Mouse (Mus musculus) myocyte (in vitro differentiated cells): ENCODE data around the gene Scn2a. TPM values are rescaled to one million over a fixed set of nuclear protein-coding genes. Genes with fewer than 3 reads are reported as not detected.

Source experiments
- H3K27me3 ChIP-seq: one replicate; pipeline ENCODE4 v1.6.1; 2011; ENCODE audit not compliant: control insufficient read depth, insufficient read depth, insufficient read length
- H3K36me3 ChIP-seq: one replicate; pipeline ENCODE4 v1.6.1; 2011; ENCODE audit not compliant: control insufficient read depth, insufficient read depth
- H3K4me2 ChIP-seq: one replicate; pipeline ENCODE4 v1.6.1; 2011; ENCODE audit warnings: low read depth, control low read depth
- H3K4me3 ChIP-seq: one replicate; pipeline ENCODE4 v1.5.1; 2011; ENCODE audit warnings: mild to moderate bottlenecking, control low read depth, moderate library complexity
- H3K79me2 ChIP-seq: one replicate; pipeline ENCODE4 v1.6.1; 2011; ENCODE audit not compliant: control insufficient read depth, insufficient read depth
- H3ac ChIP-seq: one replicate; pipeline ENCODE4 v1.6.1; 2011; ENCODE audit not compliant: control insufficient read depth, insufficient read length
- CEBPB ChIP-seq: IDR thresholded peaks from 2 replicates; pipeline ENCODE4 v1.6.1; 2011; ENCODE audit warnings: mild to moderate bottlenecking, moderate library complexity; ENCODE audit not compliant: poor library complexity, insufficient read depth, severe bottlenecking
- E2F4 ChIP-seq: IDR thresholded peaks from one replicate; pipeline ENCODE4 v1.6.1; 2011; ENCODE audit warnings: mild to moderate bottlenecking, control low read depth, moderate library complexity; ENCODE audit not compliant: insufficient read depth
- MAX ChIP-seq: IDR thresholded peaks from one replicate; pipeline ENCODE4 v1.6.1; 2011; ENCODE audit warnings: low read depth, mild to moderate bottlenecking, control low read depth
- MYOD1 ChIP-seq, 3 experiments: IDR thresholded peaks; one replicate each; pipeline ENCODE4 v1.6.1; 2011; ENCODE audit warnings: control low read depth in 2 of 3, low read depth in 2 of 3, mild to moderate bottlenecking in 2 of 3, moderate library complexity in 1 of 3; ENCODE audit not compliant: insufficient read length in 2 of 3, control insufficient read depth in 1 of 3
- MYOG ChIP-seq, 3 experiments: IDR thresholded peaks; one replicate each; pipeline ENCODE4 v1.6.1; 2011; ENCODE audit warnings: control low read depth in 2 of 3, low read depth in 2 of 3, mild to moderate bottlenecking in 2 of 3; ENCODE audit not compliant: insufficient read length in 2 of 3, control insufficient read depth in 1 of 3, insufficient read depth in 1 of 3
- POLR2A ChIP-seq: IDR thresholded peaks from one replicate; pipeline ENCODE4 v1.6.1; 2011; ENCODE audit warnings: low read depth, mild to moderate bottlenecking, control low read depth, moderate library complexity; ENCODE audit not compliant: insufficient read length
- POLR2AphosphoS2 ChIP-seq: IDR thresholded peaks from one replicate; pipeline ENCODE4 v1.6.1; 2011; ENCODE audit warnings: low read depth, control low read depth; ENCODE audit not compliant: insufficient read length
- REST ChIP-seq: IDR thresholded peaks from one replicate; pipeline ENCODE4 v1.6.1; 2011; ENCODE audit warnings: mild to moderate bottlenecking, control low read depth, moderate library complexity; ENCODE audit not compliant: insufficient read depth, insufficient read length
- SRF ChIP-seq: IDR thresholded peaks from one replicate; pipeline ENCODE4 v1.6.1; 2011; ENCODE audit warnings: low read depth; ENCODE audit not compliant: control insufficient read depth, insufficient read length
- TCF12 ChIP-seq: IDR thresholded peaks from one replicate; pipeline ENCODE4 v1.6.1; 2011; ENCODE audit warnings: mild to moderate bottlenecking, control low read depth; ENCODE audit not compliant: poor library complexity, insufficient read depth, severe bottlenecking
- TCF3 ChIP-seq: IDR thresholded peaks from one replicate; pipeline ENCODE4 v1.6.1; 2011; ENCODE audit warnings: low read depth, control low read depth; ENCODE audit not compliant: insufficient read length
- USF1 ChIP-seq: IDR thresholded peaks from one replicate; pipeline ENCODE4 v1.6.1; 2011; ENCODE audit warnings: low read depth, mild to moderate bottlenecking, control low read depth, moderate library complexity
- polyA plus RNA-seq: library from polyadenylated mRNA; unstranded; fragments of >200 nt; fragmentation: generic; extraction: Trizol; gene quantifications from one replicate; pipeline ENCODE4 v1.2.1, GENCODE M21; 2012; ENCODE audit warnings: missing spikeins

Scn2a gene
- polyA plus RNA-seq, 1 experiment = 0.18 TPM

GRCm38 (mm10) chr2:65745400-65745799, 124.8 kb downstream of the Scn2a start:
- Histone ChIP-seq H3ac (no peak overlapping the region), H3K27me3 (no peaks in the 10 kb centered on the region), H3K4me3 (no peak overlapping the region), H3K79me2 (no peaks in the 10 kb centered on the region), H3K4me2 (peak overlapping the region; percentile 20), H3K36me3 (no peaks in the 10 kb centered on the region)
- TF ChIP-seq TCF12 (no peak), SRF (no peak), E2F4 (no peak), CEBPB (0 out of 2 replicates have a peak, but pooled peaks have one; percentile 49), POLR2AphosphoS2 (no peak), MYOD1 (IDR thresholded peaks at IDR 0.05; ENCODE audit: control insufficient read depth in 1 of 3, insufficient read length in 2 of 3, low read depth in 2 of 3) (no peak), MYOG (IDR thresholded peaks at IDR 0.05; ENCODE audit: control insufficient read depth in 1 of 3, insufficient read depth in 1 of 3, insufficient read length in 2 of 3, low read depth in 2 of 3) (no peak)

GRCm38 (mm10) chr2:65782442-65782841, 161.9 kb downstream of the Scn2a start:
- Histone ChIP-seq H3ac (no peak overlapping the region), H3K27me3 (no peaks in the 10 kb centered on the region), H3K79me2 (no peaks in the 10 kb centered on the region), H3K4me2 (no peak overlapping the region), H3K4me3 (no peak overlapping the region), H3K36me3 (no peaks in the 10 kb centered on the region)
- no peak for TF ChIP-seq TCF12
- TF ChIP-seq MAX = no peak
- no peak for TF ChIP-seq SRF
- no peak for TF ChIP-seq POLR2A
- TF ChIP-seq REST = no peak

- Histone ChIP-seq H3K27me3 (no peaks in the 10 kb centered on the region), H3K36me3 (no peaks in the 10 kb centered on the region), H3K79me2 (no peaks in the 10 kb centered on the region), H3K4me3 (no peak overlapping the region), H3K4me2 (no peak overlapping the region), H3ac (no peak overlapping the region)
- TF ChIP-seq MYOG (IDR thresholded peaks at IDR 0.05; ENCODE audit: control insufficient read depth in 1 of 3, insufficient read depth in 1 of 3, insufficient read length in 2 of 3, low read depth in 2 of 3) = no peak
These were observed 162.8 kb downstream of the Scn2a start for GRCm38 (mm10) chr2:65783392-65783791.

GRCm38 (mm10) chr2:65792516-65792915, 171.9 kb downstream of the Scn2a start:
- no peaks in the 10 kb centered on the region for H3K27me3 ChIP-seq
- no peak overlapping the region for H3K4me3 ChIP-seq
- H3K36me3 ChIP-seq = no peaks in the 10 kb centered on the region
- H3K79me2 ChIP-seq = no peaks in the 10 kb centered on the region
- no peak for TF ChIP-seq TCF3
- TF ChIP-seq USF1 = no peak
- TF ChIP-seq MAX = no peak
- TF ChIP-seq REST = no peak
- TF ChIP-seq POLR2AphosphoS2 = no peak
- H3ac ChIP-seq = no peak overlapping the region
- peak overlapping the region; percentile 54 for H3K4me2 ChIP-seq

- Histone ChIP-seq H3K4me3 (no peak overlapping the region), H3K27me3 (no peaks in the 10 kb centered on the region), H3ac (no peak overlapping the region), H3K36me3 (no peaks in the 10 kb centered on the region), H3K4me2 (no peak overlapping the region), H3K79me2 (no peaks in the 10 kb centered on the region)
- no peak for TF ChIP-seq MYOD1 (IDR thresholded peaks at IDR 0.05; ENCODE audit: control insufficient read depth in 1 of 3, insufficient read length in 2 of 3, low read depth in 2 of 3)
These were observed 173.0 kb downstream of the Scn2a start for GRCm38 (mm10) chr2:65793593-65793992.

- Histone ChIP-seq H3K79me2 (no peaks in the 10 kb centered on the region), H3K27me3 (peaks cover 9% of the 10 kb centered on the region), H3K4me3 (no peak overlapping the region), H3K36me3 (no peaks in the 10 kb centered on the region), H3K4me2 (no peak overlapping the region), H3ac (no peak overlapping the region)
- TF ChIP-seq USF1 (no peak), POLR2A (no peak), MAX (no peak), CEBPB (no peak), E2F4 (no peak), MYOG (IDR thresholded peaks at IDR 0.05; ENCODE audit: control insufficient read depth in 1 of 3, insufficient read depth in 1 of 3, insufficient read length in 2 of 3, low read depth in 2 of 3) (no peak), TCF12 (no peak), MYOD1 (IDR thresholded peaks at IDR 0.05; ENCODE audit: control insufficient read depth in 1 of 3, insufficient read length in 2 of 3, low read depth in 2 of 3) (no peak), REST (no peak), POLR2AphosphoS2 (no peak), TCF3 (no peak), SRF (no peak)
These were observed 180.6 kb downstream of the Scn2a start for GRCm38 (mm10) chr2:65801054-65801709.
